Mouse (Mus musculus) myocyte (in vitro differentiated cells): ENCODE measurements around the gene Gm9821. TPM values are rescaled to one million over a fixed set of nuclear protein-coding genes. Genes with fewer than 3 reads are reported as not detected.

Source experiments
- H3K27me3 ChIP-seq: one replicate; pipeline ENCODE4 v1.6.1; 2011; ENCODE audit not compliant: control insufficient read depth, insufficient read depth, insufficient read length
- H3K36me3 ChIP-seq: one replicate; pipeline ENCODE4 v1.6.1; 2011; ENCODE audit not compliant: control insufficient read depth, insufficient read depth
- H3K4me2 ChIP-seq: one replicate; pipeline ENCODE4 v1.6.1; 2011; ENCODE audit warnings: low read depth, control low read depth
- H3K4me3 ChIP-seq: one replicate; pipeline ENCODE4 v1.5.1; 2011; ENCODE audit warnings: mild to moderate bottlenecking, control low read depth, moderate library complexity
- H3K79me2 ChIP-seq: one replicate; pipeline ENCODE4 v1.6.1; 2011; ENCODE audit not compliant: control insufficient read depth, insufficient read depth
- H3ac ChIP-seq: one replicate; pipeline ENCODE4 v1.6.1; 2011; ENCODE audit not compliant: control insufficient read depth, insufficient read length
- CEBPB ChIP-seq: IDR thresholded peaks from 2 replicates; pipeline ENCODE4 v1.6.1; 2011; ENCODE audit warnings: mild to moderate bottlenecking, moderate library complexity; ENCODE audit not compliant: poor library complexity, insufficient read depth, severe bottlenecking
- E2F4 ChIP-seq: IDR thresholded peaks from one replicate; pipeline ENCODE4 v1.6.1; 2011; ENCODE audit warnings: mild to moderate bottlenecking, control low read depth, moderate library complexity; ENCODE audit not compliant: insufficient read depth
- MAX ChIP-seq: IDR thresholded peaks from one replicate; pipeline ENCODE4 v1.6.1; 2011; ENCODE audit warnings: low read depth, mild to moderate bottlenecking, control low read depth
- MYOD1 ChIP-seq, 3 experiments: IDR thresholded peaks; one replicate each; pipeline ENCODE4 v1.6.1; 2011; ENCODE audit warnings: control low read depth in 2 of 3, low read depth in 2 of 3, mild to moderate bottlenecking in 2 of 3, moderate library complexity in 1 of 3; ENCODE audit not compliant: insufficient read length in 2 of 3, control insufficient read depth in 1 of 3
- MYOG ChIP-seq, 3 experiments: IDR thresholded peaks; one replicate each; pipeline ENCODE4 v1.6.1; 2011; ENCODE audit warnings: control low read depth in 2 of 3, low read depth in 2 of 3, mild to moderate bottlenecking in 2 of 3; ENCODE audit not compliant: insufficient read length in 2 of 3, control insufficient read depth in 1 of 3, insufficient read depth in 1 of 3
- POLR2A ChIP-seq: IDR thresholded peaks from one replicate; pipeline ENCODE4 v1.6.1; 2011; ENCODE audit warnings: low read depth, mild to moderate bottlenecking, control low read depth, moderate library complexity; ENCODE audit not compliant: insufficient read length
- POLR2AphosphoS2 ChIP-seq: IDR thresholded peaks from one replicate; pipeline ENCODE4 v1.6.1; 2011; ENCODE audit warnings: low read depth, control low read depth; ENCODE audit not compliant: insufficient read length
- REST ChIP-seq: IDR thresholded peaks from one replicate; pipeline ENCODE4 v1.6.1; 2011; ENCODE audit warnings: mild to moderate bottlenecking, control low read depth, moderate library complexity; ENCODE audit not compliant: insufficient read depth, insufficient read length
- SRF ChIP-seq: IDR thresholded peaks from one replicate; pipeline ENCODE4 v1.6.1; 2011; ENCODE audit warnings: low read depth; ENCODE audit not compliant: control insufficient read depth, insufficient read length
- TCF12 ChIP-seq: IDR thresholded peaks from one replicate; pipeline ENCODE4 v1.6.1; 2011; ENCODE audit warnings: mild to moderate bottlenecking, control low read depth; ENCODE audit not compliant: poor library complexity, insufficient read depth, severe bottlenecking
- TCF3 ChIP-seq: IDR thresholded peaks from one replicate; pipeline ENCODE4 v1.6.1; 2011; ENCODE audit warnings: low read depth, control low read depth; ENCODE audit not compliant: insufficient read length
- USF1 ChIP-seq: IDR thresholded peaks from one replicate; pipeline ENCODE4 v1.6.1; 2011; ENCODE audit warnings: low read depth, mild to moderate bottlenecking, control low read depth, moderate library complexity
- polyA plus RNA-seq: library from polyadenylated mRNA; unstranded; fragments of >200 nt; fragmentation: generic; extraction: Trizol; gene quantifications from one replicate; pipeline ENCODE4 v1.2.1, GENCODE M21; 2012; ENCODE audit warnings: missing spikeins

Gene Gm9821
- polyA plus RNA-seq, 1 experiment, result 4.7 TPM

DNA sequence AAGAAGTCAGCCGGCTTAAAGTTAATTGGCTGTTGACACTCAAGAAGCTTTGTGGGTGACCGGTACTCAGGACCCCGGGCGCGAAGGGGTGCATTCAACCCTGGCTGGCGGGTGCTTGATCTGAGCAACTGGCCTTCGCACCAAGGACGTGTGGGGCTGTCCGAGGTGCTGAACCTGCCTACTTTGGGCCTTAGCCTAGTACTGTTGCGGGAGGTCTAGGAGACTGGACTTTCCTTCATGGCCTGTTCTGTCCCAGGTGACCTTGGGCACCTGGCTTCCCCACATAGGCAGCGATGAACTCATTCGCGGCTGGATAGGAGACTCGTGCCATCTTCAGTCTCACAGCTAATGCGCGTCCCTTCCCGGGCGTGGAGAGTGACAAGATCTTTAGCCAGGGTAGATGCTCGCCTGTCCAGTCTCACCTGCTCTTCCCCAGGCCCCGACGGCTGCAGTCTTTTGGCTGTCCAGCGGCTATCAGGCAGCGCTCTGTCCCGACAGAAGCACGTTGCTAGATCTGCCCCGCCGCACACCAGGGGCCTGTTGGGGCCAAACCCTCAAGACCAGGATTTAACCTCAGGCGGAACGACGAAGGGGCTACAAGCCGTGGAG lies 24.2 kb upstream of the Gm9821 start:
- TF ChIP-seq REST (peak; percentile 97), MYOG (IDR thresholded peaks at IDR 0.05; ENCODE audit: control insufficient read depth in 1 of 3, insufficient read depth in 1 of 3, insufficient read length in 2 of 3, low read depth in 2 of 3) (peak in 1 of 3 experiments; percentile 11), MYOD1 (IDR thresholded peaks at IDR 0.05; ENCODE audit: control insufficient read depth in 1 of 3, insufficient read length in 2 of 3, low read depth in 2 of 3) (no peak), POLR2AphosphoS2 (no peak)
- Histone ChIP-seq H3K4me3 (peak overlapping the region; percentile 7), H3ac (no peak overlapping the region), H3K4me2 (no peak overlapping the region), H3K27me3 (peaks cover 7% of the 10 kb centered on the region), H3K79me2 (no peaks in the 10 kb centered on the region), H3K36me3 (peaks cover under 1% of the 10 kb centered on the region)

DNA sequence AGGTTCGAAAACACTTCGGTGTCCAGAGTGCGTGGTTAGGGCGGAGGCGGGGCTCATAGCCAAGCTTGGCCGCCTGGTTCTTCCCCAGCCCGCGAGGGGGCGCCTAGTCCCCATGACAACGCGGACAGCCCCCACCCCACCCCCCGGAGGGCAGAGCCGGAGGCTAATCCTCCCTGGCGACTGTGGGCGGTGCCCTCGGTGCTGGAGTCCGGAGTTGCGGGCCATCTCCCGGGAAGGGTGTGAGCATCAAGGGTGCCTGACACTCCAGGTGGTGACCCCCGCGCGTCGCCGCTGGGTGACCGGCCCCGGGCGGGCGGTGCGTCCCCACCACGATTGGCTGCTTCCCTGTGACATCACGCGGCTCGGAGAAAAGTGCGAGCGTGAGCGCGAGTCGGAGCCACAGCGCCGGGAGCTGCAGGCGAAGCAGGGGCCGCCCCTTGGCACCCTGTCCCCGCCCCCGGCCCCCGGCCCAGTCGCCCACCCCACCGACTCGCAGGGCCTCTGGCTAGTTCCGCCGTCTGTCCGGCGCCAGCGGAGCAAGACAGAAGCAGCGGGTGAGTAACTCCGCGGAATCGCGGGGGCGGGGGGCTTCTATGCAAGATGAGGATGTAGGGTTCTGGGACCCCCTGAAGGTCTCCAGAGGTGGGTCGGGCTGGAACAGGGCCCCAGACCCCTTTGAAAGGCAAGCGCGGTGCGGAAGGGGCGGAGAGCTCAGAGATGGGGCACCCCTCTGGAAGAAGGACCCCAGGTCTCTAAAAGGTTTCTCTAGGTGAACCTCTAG lies 23.5 kb upstream of the Gm9821 start:
- H3K27me3 ChIP-seq, result peaks cover 7% of the 10 kb centered on the region

DNA sequence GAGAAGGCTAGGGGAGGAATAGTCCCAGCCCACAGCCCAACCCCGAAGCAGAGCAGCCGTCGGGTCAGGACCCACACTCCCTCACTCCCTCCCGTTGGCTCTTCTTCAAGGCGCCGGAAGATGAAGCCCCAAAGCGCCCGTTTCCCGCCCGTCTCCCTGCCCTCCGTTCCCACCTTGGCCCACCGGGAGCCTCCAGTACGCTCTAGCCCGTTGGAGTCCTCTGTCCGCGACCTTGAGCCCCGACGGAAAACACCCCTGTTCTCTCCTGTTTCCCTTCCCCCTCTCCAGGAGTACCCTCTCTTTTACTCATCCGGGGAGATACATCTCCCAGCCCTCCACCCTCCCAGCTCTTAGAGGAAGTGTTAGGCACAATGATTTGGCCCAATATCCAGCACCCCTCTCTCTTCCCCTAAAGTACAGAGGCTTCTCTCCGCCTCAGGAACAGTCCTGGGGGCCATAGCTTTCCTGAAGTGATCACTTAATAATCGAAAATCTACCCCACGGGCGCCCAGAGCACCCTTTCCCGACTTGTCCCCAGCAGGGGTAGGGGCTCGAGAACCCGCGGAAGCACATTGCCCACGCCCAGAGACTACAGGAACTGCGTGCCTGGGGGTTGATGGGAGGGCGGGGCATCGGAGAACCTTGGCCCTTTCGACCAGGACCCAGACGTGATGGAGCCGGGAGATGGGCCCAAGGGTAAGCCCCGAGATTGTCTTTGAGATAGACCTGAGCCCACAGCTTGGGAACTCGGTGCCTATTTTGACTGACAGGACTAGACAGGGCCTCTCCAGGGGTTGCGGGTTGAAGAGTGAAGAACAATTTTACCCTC lies 22.7 kb upstream of the Gm9821 start:
- Histone ChIP-seq H3K4me2 (peak overlapping the region; percentile 93), H3K27me3 (peaks cover 7% of the 10 kb centered on the region), H3K36me3 (no peaks in the 10 kb centered on the region), H3ac (no peak overlapping the region), H3K79me2 (no peaks in the 10 kb centered on the region), H3K4me3 (peak overlapping the region; percentile 7)
- TF ChIP-seq CEBPB, result no peak

More for the DNA sequence above, 23.5 kb upstream of the Gm9821 start:
- H3K4me3 ChIP-seq, result peak overlapping the region; percentile 7
- H3K36me3 ChIP-seq, result no peaks in the 10 kb centered on the region
- no peaks in the 10 kb centered on the region for H3K79me2 ChIP-seq
- H3ac ChIP-seq, result no peak overlapping the region
- TF ChIP-seq USF1 (no peak), POLR2AphosphoS2 (peak; percentile 6)
- peak overlapping the region; percentile 93 for H3K4me2 ChIP-seq

DNA sequence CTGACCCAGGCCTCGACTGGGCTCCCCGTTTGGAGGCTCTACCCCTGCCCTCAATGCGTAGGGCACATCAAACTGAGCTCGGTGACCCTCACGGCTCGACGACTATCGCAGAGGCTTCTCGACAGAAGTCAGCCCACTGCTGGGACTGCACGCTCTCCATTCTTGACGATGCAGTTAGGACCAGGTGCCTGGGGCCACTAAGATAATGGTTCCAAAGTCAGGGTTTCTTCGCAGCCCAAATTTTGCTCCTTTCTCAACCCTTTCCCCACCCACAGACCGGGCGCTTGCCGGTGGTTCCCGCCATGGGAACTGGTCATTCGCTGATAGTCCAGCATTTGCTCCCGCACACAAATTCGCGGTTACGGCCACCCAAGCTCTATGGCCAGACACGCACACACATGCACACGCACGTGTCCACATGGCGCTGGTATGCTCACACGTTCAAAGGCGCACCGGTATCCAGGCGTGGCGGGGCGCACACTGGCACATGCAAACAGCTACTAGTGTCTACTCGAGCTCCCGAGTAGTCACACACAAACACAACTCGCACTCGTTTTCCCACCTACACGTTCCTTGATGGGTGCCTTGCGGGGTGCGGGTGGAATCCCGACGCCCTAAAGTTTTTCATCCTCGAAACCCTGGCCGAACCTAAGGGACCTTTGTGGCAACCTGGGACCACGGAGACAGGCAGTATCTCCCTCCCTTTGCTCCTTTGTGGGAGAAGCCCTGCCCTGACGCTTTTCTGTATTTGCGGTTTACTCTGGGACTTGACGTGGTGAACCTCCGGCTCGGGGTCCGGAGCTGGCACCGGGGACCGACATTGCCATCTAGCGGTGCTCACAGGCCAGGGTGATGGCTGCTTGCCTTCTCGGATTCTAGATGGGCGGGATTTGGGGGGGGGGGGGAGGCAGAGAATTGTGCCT lies 21.8 kb upstream of the Gm9821 start:
- Histone ChIP-seq H3K36me3 (no peaks in the 10 kb centered on the region), H3K79me2 (no peaks in the 10 kb centered on the region), H3K4me3 (peak overlapping the region; percentile 7), H3K27me3 (peaks cover 7% of the 10 kb centered on the region), H3ac (no peak overlapping the region), H3K4me2 (peak overlapping the region; percentile 93)
- no peak for TF ChIP-seq REST
- no peak for TF ChIP-seq CEBPB
- no peak for TF ChIP-seq MAX

DNA sequence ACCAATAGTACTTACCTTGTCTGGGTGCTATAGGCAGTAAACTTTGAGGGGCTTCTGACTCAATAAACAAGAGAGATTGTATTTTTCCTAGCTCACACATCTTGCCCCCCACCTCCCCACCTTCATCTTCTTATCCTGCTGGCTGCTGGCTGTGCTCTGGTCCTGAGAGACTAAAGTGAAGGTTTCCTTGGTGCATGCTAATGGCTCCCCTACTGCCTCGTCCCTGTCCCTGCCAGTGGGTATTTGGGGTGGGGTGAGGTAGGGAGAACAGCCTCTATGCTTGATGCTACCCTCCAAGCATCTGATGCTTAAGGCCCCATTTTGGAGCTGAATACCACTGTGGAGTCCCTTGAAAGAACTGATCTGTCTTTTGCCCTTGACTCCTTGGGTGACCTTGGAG lies 20.8 kb upstream of the Gm9821 start:
- H3K27me3 ChIP-seq, result peaks cover 7% of the 10 kb centered on the region

More for the DNA sequence above, 20.8 kb upstream of the Gm9821 start:
- Histone ChIP-seq H3K36me3 (no peaks in the 10 kb centered on the region), H3K4me2 (no peak overlapping the region), H3K4me3 (no peak overlapping the region), H3ac (no peak overlapping the region), H3K79me2 (no peaks in the 10 kb centered on the region)
- no peak for TF ChIP-seq E2F4
- no peak for TF ChIP-seq REST
- TF ChIP-seq CEBPB, result no peak
- no peak for TF ChIP-seq SRF
- no peak for TF ChIP-seq MYOG (IDR thresholded peaks at IDR 0.05; ENCODE audit: control insufficient read depth in 1 of 3, insufficient read depth in 1 of 3, insufficient read length in 2 of 3, low read depth in 2 of 3)
- TF ChIP-seq USF1, result no peak
- no peak for TF ChIP-seq TCF3
- TF ChIP-seq POLR2AphosphoS2, result no peak
- TF ChIP-seq MYOD1 (IDR thresholded peaks at IDR 0.05; ENCODE audit: control insufficient read depth in 1 of 3, insufficient read length in 2 of 3, low read depth in 2 of 3), result no peak
- no peak for TF ChIP-seq POLR2A
- no peak for TF ChIP-seq TCF12
- TF ChIP-seq MAX, result no peak
